Mouse (Mus musculus): Measurements from ENCODE around the gene Gm16429. TPM values are rescaled to one million over a fixed set of nuclear protein-coding genes. Genes with fewer than 3 reads are reported as not detected.
"Not testable (repeated sequence)": the region's sequence is repeated elsewhere in the genome, so short reads cannot be mapped to it uniquely, and the experiment has no call there.

Gm16429 gene
- not detected in 2 replicates for total RNA-seq (2015)
- total RNA-seq (2017) = not detected in 2 replicates

- ATAC-seq (replicated peaks; ENCODE audit: poor library complexity) = not testable (repeated sequence)
Measured at GRCm38 (mm10) chr5:93928952-93929351, at the start of gene Gm16429. Gm16429 (minus strand) TSS chr5:93929052.

Other genes with a start within 250 kb of the Gm16429 start
- gene Gm7792, start 85.3 kb downstream of the Gm16429 start, total RNA-seq (2015) = not detected in 2 replicates
- not detected in 2 replicates for gene Gm7792, start 85.3 kb downstream of the Gm16429 start, total RNA-seq (2017)
- not detected in 2 replicates for gene BC061212, start 141.5 kb upstream of the Gm16429 start, total RNA-seq (2015)
- not detected in 2 replicates for gene BC061212, start 141.5 kb upstream of the Gm16429 start, total RNA-seq (2017)
- not detected in 2 replicates for gene Gm6351, start 147.3 kb upstream of the Gm16429 start, total RNA-seq (2015)
- not detected in 2 replicates for gene Gm6351, start 147.3 kb upstream of the Gm16429 start, total RNA-seq (2017)

Data from megakaryocyte progenitor cell, adult 5-6 weeks (primary cell).